Mouse (Mus musculus) yolk sac, embryonic 10.5 days (tissue): ENCODE data around the gene Ptpn9.
"Not testable (repeated sequence)": the region's sequence is repeated elsewhere in the genome, so short reads cannot be mapped to it uniquely, and the experiment has no call there.

Source experiments
- DNase-seq: peaks from one replicate; pipeline ENCODE4 v3.0.0-alpha.2; 2017; ENCODE audit warnings: low spot score

Ptpn9 gene

DNA sequence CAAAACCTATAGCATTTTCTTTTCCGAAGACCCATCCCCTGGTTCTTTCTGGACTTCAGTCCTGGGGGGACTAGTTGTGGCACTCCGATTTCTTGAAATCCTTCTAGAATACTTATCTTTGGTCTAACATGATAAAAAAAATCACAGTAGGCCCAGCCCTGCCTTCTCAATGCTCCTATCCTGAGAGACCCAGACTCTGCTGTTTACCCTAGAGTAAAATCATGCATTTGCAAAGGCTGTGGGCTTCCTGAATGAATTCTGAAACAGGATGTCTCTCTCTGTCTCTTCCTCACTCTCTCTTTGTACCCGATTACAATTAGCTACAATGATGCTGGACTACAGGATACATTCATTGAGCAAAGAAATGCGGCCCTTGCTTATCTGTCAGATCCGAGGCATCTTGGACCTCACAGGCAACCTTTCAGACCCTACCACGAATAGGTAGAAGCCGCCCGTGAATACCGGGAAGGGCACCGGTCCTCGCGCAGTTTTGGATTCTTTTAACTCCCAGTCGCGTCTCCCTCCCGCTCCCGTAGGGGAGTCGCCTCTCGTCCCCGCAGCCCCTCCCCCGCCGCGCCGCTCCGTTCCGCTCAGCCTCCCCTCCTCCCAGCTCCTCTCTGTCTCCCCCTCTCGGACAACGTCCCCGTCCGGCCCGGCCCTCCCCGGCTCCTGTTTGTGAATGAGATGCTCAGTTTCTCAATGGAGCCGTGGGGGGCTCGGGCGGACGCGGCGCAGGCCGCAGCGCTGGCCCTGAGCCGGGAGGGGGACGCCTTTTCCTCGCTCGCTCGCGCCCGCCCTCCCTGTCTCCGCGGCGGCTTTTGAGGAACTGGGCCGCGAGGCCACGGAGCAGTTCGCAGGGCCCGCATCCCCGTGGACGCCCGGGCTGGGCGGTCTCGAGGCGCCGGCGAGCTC is at the start of gene Ptpn9:
Ptpn9 (plus strand) TSS at position 638 of the 912 bp plus-strand sequence.
- DNase-seq = peak; percentile 94

DNA sequence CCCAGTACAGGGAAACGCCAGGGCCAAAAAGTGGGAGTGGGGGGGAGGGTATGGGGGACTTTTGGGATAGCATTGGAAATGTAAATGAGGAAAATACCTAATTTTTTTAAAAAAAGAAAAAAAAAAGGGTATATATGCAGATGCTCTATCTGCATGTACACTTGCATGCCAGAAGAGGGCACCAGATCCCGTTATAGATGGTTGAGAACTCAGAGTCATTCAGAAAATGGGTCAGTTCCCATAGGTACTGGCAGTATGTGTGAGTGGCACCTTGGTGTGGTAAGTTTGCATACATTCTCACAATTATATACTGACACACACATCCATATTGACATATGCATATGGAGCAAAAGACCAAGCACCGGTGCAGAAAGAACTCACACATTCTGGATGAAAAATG is 47.2 kb upstream of the Ptpn9 start:
- DNase-seq = not testable (repeated sequence)

DNA sequence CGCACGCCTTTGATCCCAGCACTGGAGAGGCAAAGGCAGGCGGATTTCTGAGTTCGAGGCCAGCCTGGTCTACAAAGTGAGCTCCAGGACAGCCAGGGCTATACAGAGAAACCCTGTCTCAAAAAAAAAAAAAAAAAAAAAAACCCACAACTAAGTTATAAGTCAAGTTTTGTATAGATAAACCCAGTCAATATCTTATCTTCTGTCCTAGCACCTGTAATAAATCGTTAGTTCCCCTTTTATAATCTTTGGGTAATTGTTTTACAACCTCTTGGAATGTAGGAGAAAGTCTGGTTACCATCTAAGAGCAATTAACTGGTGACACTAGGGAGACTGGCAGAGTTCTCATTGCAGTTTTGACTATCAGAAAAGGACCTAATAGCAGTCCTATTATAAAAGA is 46.0 kb upstream of the Ptpn9 start:
- not testable (repeated sequence) for DNase-seq

DNA sequence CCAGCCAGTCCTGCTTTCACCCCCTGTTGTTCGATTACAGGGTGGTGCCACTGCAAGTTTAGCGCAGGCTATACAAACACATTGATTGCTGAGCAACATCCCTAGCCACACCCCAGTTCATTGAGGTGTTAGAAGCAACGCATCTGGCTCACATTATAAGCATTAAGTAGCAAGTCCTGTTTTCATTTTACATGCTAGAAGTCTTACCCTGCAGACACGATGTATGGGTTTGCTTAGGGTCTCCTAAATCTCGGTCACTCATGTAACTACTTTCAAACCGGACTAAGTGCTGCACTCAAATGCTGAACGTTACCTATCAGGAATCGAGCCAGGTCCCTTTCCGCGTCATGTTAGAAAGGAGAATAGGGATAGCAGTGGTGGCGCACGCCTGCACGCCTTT is 45.0 kb upstream of the Ptpn9 start:
- DNase-seq = no peak

DNA sequence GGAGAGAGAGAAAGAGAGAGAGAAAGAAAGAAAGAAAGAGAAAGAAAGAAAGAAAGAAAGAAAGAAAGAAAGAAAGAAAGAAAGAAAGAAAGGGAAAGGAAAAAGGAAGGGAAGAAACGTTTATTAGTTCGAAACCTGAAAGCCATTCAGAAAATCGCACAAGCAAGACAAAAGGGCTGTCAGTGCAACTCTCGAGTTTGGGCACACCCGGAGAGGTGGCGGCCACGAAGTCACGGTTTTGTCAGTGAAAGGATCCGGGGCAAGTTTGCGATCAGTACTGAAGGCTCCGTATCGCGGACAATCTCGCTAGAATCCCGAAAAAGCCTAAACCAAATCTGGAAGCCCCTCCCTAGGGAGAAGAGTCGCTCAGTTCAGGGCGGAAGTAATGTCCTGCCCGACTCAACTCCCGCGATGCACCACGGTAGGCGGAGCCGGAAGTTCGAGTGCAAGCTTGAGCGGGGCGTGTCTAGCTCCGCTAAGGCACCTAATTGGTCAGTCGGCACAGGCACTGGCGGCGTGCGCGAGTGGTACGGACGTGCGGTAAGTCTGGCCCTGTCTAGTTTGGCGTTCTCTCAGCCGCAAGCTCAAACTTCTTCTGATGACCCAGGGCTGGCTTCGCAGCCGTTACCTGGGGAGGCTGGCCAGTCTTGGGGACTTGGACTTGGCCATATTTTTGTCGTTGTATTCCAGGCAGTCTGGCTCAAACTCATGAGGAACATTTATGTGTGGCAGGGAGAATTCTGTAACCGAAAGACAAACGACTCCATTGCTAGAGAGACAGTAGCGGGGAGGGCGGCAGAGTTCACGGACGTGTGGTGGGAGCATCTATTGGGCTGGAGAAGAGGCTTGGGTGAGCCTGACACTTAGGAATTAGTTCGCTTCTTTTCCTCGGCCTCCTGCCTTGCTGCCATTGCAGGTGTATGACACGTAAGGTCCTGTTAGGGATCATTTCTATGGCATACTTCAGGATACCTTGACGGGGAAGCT is 44.0 kb upstream of the Ptpn9 start, which contains the start of gene Snupn:
Snupn (plus strand) TSS at position 465 of the 987 bp plus-strand sequence.
- peak; percentile 97 for DNase-seq

DNA sequence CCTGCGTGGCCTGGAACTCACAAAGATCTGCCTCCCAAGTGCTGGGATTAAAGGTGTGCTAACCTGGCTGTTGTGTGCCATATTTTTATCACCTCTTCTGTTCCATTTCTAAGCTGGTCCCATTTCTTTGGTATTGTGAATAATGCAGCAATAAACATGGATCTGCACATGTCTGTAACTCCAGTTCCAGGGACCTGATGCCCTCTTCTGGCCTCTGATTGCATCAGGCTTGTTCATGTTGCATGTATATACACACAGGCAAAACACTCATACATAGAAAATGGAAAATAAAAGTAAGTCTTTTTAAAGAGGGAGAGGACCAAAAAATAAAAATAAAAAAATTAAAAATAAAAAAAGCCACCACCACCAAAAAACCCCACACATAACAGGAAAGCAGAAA is 41.2 kb upstream of the Ptpn9 start:
- no peak for DNase-seq

DNA sequence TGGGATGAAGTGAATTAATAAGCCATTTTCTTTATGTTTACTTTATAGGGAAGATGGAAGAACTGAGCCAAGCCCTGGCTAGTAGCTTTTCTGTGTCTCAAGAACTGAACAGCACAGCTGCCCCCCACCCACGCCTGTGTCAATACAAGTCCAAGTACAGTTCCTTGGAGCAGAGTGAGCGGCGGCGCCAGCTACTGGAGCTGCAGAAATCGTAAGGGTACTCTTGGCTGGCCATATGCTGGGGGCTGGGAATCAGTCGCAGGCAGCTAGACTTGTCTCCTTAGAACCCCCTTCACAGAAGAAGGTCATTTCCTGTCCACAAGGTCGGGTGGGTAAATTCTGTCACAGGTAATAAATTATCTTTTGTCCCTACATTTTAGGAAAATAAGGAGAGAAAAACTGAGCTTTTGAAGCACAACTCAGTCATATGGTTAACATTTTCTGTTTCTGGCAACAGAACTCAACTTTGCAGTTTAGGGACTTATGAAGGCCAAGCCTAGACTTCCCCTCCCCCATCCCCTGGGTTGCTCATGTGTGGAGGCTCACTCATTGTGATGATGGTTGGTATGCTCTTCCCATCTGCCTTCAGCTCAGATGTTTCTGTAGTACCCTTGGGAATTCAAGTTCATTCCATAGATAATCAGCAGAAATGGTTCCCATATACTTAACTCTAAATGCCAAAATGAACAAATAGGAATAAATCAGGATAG is 37.6 kb upstream of the Ptpn9 start:
- DNase-seq = no peak

DNA sequence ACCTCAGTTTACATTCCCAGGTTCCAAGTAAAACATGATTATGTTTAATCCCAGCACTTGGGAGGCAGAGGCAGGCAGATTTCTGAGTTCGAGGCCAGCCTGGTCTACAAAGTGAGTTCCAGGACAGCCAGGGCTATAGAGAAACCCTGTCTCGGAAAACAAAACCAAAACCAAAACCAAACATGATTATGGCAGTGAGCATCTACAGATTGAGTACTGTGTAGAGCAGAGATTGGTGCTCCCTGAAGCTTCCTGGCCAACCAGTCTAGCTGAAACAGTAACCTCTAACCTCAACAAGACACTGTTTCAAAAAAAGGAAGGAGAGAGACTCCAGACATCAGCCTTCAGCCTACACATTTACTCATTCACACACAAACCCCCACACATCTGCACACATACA is 36.0 kb upstream of the Ptpn9 start:
- no peak for DNase-seq

DNA sequence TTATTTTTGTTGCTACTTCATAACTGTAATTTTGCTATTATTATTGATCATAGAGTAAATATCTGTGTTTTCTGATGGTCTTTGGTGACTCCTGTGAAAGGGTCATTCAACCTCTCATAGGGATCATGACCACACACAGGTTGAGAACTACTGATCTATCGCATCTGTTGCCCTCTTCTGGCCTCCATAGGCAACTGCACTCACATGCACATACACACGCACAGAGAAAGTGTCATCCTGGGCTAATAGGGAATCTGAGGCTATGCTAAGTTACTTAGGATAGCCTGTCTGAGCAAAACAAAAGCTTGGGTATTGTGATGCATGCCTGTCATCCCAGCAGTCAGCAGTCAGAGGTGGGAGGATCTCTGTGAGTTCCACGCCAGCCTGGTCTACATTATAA is 33.1 kb upstream of the Ptpn9 start:
- no peak for DNase-seq

DNA sequence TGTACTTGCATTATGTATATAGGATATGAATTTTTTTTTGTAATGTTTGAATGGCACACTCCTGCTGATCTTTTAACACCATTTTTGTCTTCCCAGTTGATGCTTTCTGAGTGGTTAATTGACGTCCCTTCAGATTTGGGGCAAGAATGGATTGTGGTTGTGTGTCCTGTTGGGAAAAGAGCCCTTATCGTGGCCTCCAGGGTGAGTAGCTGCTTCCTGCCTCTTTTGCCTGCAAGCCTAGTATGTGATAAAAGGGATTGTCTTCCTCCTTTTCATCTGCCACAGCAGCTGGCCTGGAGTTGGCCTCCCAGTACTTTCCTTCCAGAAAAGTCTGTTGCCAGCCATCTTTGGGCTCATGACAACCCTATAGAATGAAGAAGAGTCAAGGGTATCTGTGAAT is 24.6 kb upstream of the Ptpn9 start:
- DNase-seq = no peak

DNA sequence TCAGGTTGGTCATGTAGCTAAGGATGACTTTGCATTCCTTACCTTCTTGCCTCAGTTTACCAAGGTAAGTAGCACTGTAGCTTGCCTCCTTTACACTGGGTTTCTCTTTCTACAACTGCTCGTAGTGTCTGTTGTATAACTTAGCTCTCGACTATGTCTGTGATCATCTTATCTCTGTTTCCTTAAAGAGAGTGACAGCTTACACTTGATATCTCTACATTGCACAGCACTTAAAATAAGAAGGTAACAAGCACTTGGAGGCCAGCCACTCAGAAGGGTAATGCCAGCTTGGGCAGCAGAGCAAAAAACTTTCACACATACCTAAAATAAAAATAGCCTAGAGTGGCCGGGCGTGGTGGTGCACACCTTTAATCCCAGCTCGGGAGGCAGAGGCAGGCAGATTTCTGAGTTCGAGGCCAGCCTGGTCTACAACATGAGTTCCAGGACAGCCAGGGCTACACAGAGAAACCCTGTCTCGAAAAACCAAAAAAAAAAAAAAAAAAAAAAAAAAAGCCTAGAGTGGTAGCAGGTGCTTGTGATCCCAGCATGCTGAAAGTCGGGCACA is 20.7 kb upstream of the Ptpn9 start:
- no peak for DNase-seq

DNA sequence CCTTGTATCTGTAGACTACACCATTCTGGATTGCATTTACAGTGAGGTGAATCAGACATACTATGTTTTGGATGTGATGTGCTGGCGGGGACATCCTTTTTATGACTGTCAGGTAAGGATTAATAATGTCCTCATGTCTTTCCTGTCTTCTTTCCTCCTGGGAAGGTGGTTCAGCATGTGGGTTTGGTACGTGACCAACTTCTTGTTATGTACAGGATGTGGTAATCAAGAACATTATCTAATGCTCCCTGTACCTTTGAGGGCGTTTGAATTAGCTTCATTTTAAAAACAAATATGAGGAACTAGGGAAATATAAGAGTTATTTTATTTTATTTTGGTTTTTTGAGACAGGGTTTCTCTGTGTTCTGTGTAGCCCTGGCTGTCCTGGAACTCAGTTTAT is 19.5 kb upstream of the Ptpn9 start:
- no peak for DNase-seq

DNA sequence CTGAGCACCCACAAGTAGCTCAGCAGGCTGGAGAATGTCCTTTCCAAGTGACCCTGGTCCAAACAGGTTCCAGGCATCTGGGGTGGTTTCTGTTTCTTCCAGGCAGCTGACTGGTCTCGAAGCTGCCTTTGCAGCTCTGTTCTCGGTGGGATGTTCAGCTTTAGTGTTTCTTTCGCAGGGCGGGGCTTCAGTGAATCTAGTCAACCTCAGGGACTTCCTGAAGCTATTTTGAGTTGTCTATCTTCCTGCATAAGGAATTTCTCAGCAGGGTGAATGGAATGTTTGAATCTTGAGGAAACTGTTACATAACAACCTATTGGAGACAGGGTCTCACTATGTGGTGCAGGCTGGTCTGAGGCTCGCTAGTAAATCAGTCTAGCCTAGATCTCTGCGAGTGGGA is 14.5 kb upstream of the Ptpn9 start:
- DNase-seq = no peak

DNA sequence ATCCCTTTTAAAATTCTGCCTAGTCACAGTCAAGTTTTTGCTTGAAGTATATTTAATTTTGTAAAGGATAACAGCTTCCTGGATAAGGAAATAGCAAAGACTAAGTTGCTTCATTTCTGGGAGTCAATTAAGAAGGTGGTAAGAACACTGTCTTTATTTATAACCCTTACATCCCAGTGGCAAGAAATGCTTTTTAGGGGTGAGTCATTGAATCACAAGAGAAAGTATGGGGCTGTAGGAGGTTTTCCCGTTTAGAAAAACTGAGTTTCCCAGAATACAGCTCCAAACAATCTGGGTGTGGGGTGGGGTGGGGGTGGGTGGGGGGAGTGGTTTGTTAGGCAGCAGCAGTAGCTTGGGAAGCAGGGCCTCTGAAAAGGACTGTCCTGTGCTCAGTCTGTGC is 13.2 kb upstream of the Ptpn9 start:
- no peak for DNase-seq

DNA sequence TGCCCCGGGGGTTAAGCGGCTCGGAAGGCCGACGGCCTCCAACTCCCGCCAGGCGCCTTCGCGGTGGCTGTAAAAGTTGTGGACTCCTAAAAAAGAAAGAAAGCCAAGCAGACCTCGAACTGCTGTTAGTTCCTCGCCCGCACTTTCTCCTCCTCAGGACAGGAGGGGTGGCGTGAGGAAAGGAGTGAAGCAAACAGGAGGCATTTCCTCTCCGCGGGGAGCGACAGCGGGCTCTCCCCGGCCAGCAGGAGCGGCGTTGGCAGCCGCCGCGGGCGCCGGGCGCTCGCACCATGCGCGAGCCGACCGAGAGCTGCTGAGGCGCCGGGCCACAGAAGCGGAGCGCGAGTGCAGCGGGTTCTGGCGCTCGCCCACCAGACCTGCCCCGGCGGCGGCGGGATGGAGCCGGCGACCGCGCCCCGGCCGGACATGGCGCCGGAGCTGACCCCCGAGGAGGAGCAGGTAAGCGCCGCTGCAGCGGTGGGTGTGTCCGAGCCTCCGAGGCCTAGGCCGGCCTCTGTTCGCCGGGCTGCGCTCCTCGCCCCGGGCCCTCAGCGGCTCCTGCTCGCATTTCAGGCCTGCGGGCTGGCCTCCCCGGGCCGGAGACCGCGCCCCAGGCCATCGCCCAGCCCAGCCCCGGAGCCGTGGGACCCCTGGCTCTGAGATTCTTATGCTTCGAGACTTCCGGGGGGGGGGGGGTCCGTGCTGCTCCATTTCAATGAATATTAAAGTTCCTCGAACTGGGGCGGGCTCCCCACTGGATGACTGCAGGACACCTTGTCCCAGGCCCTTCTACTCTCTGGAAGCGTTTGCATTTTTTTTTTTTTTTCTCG is 690 bp downstream of the Ptpn9 start:
- DNase-seq = peak; percentile 83

DNA sequence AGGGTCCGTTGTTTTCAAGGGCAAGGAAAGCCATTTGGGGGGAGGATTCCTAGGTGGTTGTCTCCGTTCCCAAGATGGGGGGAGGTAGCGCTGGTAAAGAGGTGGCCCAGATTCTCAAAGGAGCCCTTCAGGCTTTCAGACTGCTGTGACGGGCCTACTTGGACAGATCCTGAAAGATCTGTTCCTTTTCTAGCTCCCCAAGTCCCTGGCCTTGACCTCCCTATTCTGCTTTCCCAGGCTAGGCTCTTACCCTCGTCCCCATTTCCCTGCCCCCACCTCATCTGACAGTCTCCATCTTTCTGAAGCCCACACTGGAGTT is 1.3 kb downstream of the Ptpn9 start:
- DNase-seq = no peak

DNA sequence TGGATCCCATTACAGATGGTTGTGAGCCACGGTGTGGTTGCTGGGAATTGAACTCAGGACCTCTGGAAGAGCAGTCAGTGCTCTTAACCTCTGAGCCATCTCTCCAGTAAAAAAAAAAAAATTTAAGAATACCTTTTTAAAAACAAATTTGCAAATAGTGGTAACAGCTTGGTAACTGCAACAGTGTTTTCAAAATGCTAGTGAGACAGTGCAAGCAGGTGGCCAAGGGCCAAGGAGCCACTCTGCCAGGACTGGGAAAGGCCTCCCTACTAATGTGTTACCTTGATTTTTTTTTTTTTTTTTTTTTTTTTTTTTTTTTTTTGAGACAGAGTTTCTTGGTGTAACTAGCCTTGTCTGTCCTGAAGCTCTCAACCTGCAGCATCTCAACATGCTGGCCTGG is 2.5 kb downstream of the Ptpn9 start:
- DNase-seq = not testable (repeated sequence)

DNA sequence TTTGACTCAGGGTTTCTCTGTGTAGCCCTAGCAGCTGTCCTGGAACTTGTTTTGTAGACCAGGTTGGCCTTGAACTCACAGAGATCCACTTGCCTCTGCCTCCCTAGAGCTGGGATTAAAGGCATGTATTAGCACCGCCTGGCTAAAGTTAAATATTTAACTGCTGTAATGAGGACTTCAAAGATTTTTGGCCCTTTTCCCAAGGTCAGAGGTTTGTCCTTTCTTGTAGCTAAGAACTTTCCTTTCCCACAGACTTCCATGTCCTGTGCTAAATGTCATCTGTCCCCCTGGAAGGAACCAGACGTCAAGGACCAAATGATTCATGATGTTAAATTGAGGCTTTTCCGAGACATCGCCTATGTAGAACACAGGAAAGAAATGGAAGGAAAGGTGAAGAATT is 8.3 kb downstream of the Ptpn9 start:
- DNase-seq = no peak

DNA sequence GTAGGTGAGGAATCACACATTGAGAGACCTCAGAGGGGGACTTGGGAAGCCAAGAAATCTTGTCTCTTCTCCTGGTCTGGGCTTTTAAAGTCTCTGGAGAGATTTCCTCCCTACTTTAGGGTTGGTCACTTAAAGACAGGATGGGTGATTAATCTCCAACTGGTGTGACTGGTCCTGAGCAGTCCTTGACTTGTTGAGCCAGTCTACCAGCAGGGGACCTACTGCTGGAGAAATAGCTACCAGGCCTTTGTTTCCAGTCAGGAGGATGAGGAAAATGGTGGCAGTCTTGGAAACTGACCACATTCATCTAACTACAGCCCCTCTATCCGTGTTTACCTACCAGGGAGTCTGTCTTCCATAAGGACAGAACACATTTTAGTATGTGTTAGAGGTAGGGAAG is 17.7 kb downstream of the Ptpn9 start:
- no peak for DNase-seq

DNA sequence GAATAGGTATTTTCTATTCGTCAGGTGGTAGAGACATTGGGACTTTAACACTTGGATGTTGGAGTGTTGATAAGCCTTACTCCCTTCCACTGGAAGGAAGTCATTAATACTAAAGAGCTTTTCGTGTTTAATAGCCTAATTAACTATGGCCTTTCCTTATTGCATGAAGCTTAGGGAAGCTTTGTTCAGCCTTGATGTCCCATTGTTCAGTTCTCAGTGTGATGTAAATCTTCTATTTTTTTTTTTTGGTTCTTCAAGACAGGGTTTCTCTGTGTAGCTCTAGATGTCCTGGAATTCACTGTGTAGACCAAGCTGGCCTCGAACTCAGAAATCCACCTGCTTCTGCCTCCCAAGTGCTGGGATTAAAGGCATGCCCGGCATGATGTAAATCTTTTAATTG is 18.2 kb downstream of the Ptpn9 start:
- no peak for DNase-seq

DNA sequence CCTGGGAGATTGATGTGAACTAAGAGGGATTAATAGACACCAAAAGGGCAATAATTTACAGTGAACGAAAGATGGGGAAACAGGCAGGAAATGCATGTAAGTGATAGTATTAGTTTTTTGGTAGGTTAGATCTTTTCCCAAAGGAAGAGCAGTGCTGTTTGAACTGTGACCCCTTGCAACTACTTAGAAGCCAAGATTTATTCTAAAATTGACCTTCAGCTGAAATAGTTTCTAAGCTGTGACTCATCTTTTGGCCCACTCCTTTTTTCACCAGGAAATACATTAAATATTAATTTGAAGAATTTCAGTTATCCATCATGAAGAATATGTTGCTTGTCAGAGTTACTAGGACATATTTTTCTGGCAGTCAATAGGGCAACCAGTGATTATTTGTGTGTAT is 19.0 kb downstream of the Ptpn9 start:
- DNase-seq = no peak
